Mouse (Mus musculus) heart, embryonic 13.5 days (tissue): ENCODE measurements around the gene Slc3a1. TPM values are rescaled to one million over a fixed set of nuclear protein-coding genes. Genes with fewer than 3 reads are reported as not detected.

Experiments
- ATAC-seq: fragments of 200-750 bp; cut with Nextera tagmentation; 2 replicates; pipeline ENCODE4 v1.8.0; 2017; ENCODE audit warnings: moderate TSS enrichment; ENCODE audit not compliant: insufficient number of reproducible peaks, low FRiP score, low TSS enrichment; ENCODE audit errors: extremely low read depth
- H3K27ac ChIP-seq: fragments of 300-500 bp; sonication (generic); replicated peaks from 2 replicates; pipeline ENCODE4 v1.5.1; 2015; ENCODE audit warnings: moderate library complexity, mild to moderate bottlenecking, inconsistent platforms
- H3K27me3 ChIP-seq: fragments of 300-500 bp; sonication (generic); replicated peaks from 2 replicates; pipeline ENCODE4 v1.6.1; 2015; ENCODE audit warnings: mild to moderate bottlenecking, inconsistent platforms
- H3K36me3 ChIP-seq: fragments of 300-500 bp; sonication (generic); 2 replicates; pipeline ENCODE4 v1.6.1; 2015; ENCODE audit warnings: mild to moderate bottlenecking, inconsistent platforms
- H3K4me1 ChIP-seq: fragments of 300-500 bp; sonication (generic); 2 replicates; pipeline ENCODE4 v1.6.1; 2015; ENCODE audit warnings: inconsistent platforms
- H3K4me2 ChIP-seq: fragments of 300-500 bp; sonication (generic); 2 replicates; pipeline ENCODE4 v1.6.1; 2015; ENCODE audit warnings: inconsistent platforms, mild to moderate bottlenecking, moderate library complexity
- H3K4me3 ChIP-seq: fragments of 300-500 bp; sonication (generic); 2 replicates; pipeline ENCODE4 v1.5.1; 2015; ENCODE audit warnings: moderate library complexity, mild to moderate bottlenecking, inconsistent platforms
- H3K9ac ChIP-seq: fragments of 300-500 bp; sonication (generic); 2 replicates; pipeline ENCODE4 v1.6.1; 2015; ENCODE audit warnings: inconsistent platforms, mild to moderate bottlenecking, moderate library complexity
- H3K9me3 ChIP-seq: fragments of 300-500 bp; sonication (generic); 2 replicates; pipeline ENCODE4 v1.6.1; 2016; ENCODE audit warnings: inconsistent platforms
- WGBS: fragments of 180-500 bp; shearing (Covaris S2); methylation state at CpG from one replicate; pipeline ENCODE4 v1.1.7; 2015; ENCODE audit warnings: mixed read lengths; 5-methylcytosine and 5-hydroxymethylcytosine counted together
- polyA plus RNA-seq: library from polyadenylated mRNA; unstranded; fragments of >200 nt; fragmentation: Nextera tagmentation; extraction: Ambion mirVana; gene quantifications from 2 replicates; pipeline ENCODE4 v1.2.1, GENCODE M21; 2015

Gene Slc3a1
- 0.12 and 0.22 TPM in 2 replicates for polyA plus RNA-seq

- 85% methylated on average over 20 of the region's 20 CpGs for WGBS
- Histone ChIP-seq H3K27ac (no peak within 1 kb of the TSS), H3K27me3 (no peaks in the 10 kb centered on the region; the same call in 1 of the 2 replicates), H3K4me3 (no peak within 1 kb of the TSS), H3K9me3 (no peaks in the 10 kb centered on the region), H3K4me1 (peaks cover 6% of the 10 kb centered on the region; the same call in 1 of the 2 replicates), H3K4me2 (no peak within 1 kb of the TSS), H3K36me3 (peaks cover 7% of the 10 kb centered on the region; the same call in 1 of the 2 replicates), H3K9ac (no peak within 1 kb of the TSS)
- no peak for ATAC-seq
Observed at GRCm38 (mm10) chr17:85028093-85028739, at the start of gene Slc3a1. Gene Slc3a1 (plus strand): TSS chr17:85028376.

- Histone ChIP-seq H3K27ac (no peak overlapping the region), H3K36me3 (peaks cover 17% of the 10 kb centered on the region), H3K9ac (no peak overlapping the region), H3K9me3 (peaks cover 9% of the 10 kb centered on the region; the same call in 1 of the 2 replicates), H3K4me1 (peaks cover 25% of the 10 kb centered on the region), H3K4me2 (no peak overlapping the region), H3K27me3 (no peaks in the 10 kb centered on the region), H3K4me3 (no peak overlapping the region)
- ATAC-seq: no peak
- WGBS: 91% methylated on average over 1 of the region's 1 CpGs
Observed at GRCm38 (mm10) chr17:84981721-84982120, 46.5 kb upstream of the Slc3a1 start.

- H3K9me3 ChIP-seq: 0 out of 2 replicates have a peak, but pooled peaks cover 4% of the 10 kb centered on the region
- no peak overlapping the region for H3K27ac ChIP-seq
- H3K9ac ChIP-seq: no peak overlapping the region
- H3K4me2 ChIP-seq: no peak overlapping the region
- no peak for ATAC-seq
- peaks cover 11% of the 10 kb centered on the region for H3K36me3 ChIP-seq
- 83% methylated on average over 2 of the region's 2 CpGs for WGBS
- peaks cover 35% of the 10 kb centered on the region for H3K4me1 ChIP-seq
- H3K27me3 ChIP-seq: no peaks in the 10 kb centered on the region
- no peak overlapping the region for H3K4me3 ChIP-seq
Observed at GRCm38 (mm10) chr17:84982735-84983134, 45.4 kb upstream of the Slc3a1 start.

GRCm38 (mm10) chr17:84986368-84986767 lies 41.8 kb upstream of the Slc3a1 start:
- Histone ChIP-seq H3K36me3 (no peaks in the 10 kb centered on the region), H3K27me3 (no peaks in the 10 kb centered on the region), H3K9me3 (no peaks in the 10 kb centered on the region), H3K4me2 (no peak overlapping the region), H3K9ac (no peak overlapping the region), H3K27ac (0 out of 2 replicates have a peak overlapping the region, but pooled peaks have one; percentile 32), H3K4me1 (peaks cover 48% of the 10 kb centered on the region), H3K4me3 (no peak overlapping the region)
- WGBS: 40% methylated on average over 5 of the region's 5 CpGs
- no peak for ATAC-seq

GRCm38 (mm10) chr17:84987834-84988410 lies 40.3 kb upstream of the Slc3a1 start:
- H3K9me3 ChIP-seq: no peaks in the 10 kb centered on the region
- 0 out of 2 replicates have a peak overlapping the region, but pooled peaks have one; percentile 5 for H3K27ac ChIP-seq
- no peak overlapping the region for H3K4me3 ChIP-seq
- H3K9ac ChIP-seq: no peak overlapping the region
- peaks cover 44% of the 10 kb centered on the region for H3K4me1 ChIP-seq
- H3K4me2 ChIP-seq: no peak overlapping the region
- ATAC-seq: no peak
- no peaks in the 10 kb centered on the region for H3K27me3 ChIP-seq
- no peaks in the 10 kb centered on the region for H3K36me3 ChIP-seq
- WGBS: 71% methylated on average over 3 of the region's 3 CpGs

GRCm38 (mm10) chr17:84988514-84988913 lies 39.7 kb upstream of the Slc3a1 start:
- no peak for ATAC-seq
- Histone ChIP-seq H3K27ac (no peak overlapping the region), H3K4me1 (peaks cover 42% of the 10 kb centered on the region), H3K36me3 (no peaks in the 10 kb centered on the region), H3K9me3 (no peaks in the 10 kb centered on the region), H3K4me2 (no peak overlapping the region), H3K9ac (no peak overlapping the region), H3K4me3 (no peak overlapping the region), H3K27me3 (no peaks in the 10 kb centered on the region)

GRCm38 (mm10) chr17:84995844-84996243 lies 32.3 kb upstream of the Slc3a1 start:
- 65% methylated on average over 6 of the region's 6 CpGs for WGBS
- no peak for ATAC-seq

GRCm38 (mm10) chr17:84997639-84998038 lies 30.5 kb upstream of the Slc3a1 start:
- H3K36me3 ChIP-seq: peaks cover 29% of the 10 kb centered on the region
- H3K4me2 ChIP-seq: no peak overlapping the region
- H3K9me3 ChIP-seq: no peaks in the 10 kb centered on the region
- no peak overlapping the region for H3K4me3 ChIP-seq
- 84% methylated on average over 1 of the region's 1 CpGs for WGBS
- peaks cover 24% of the 10 kb centered on the region for H3K4me1 ChIP-seq
- H3K9ac ChIP-seq: no peak overlapping the region
- no peak for ATAC-seq
- no peak overlapping the region for H3K27ac ChIP-seq
- H3K27me3 ChIP-seq: no peaks in the 10 kb centered on the region

More at GRCm38 (mm10) chr17:84995844-84996243, 32.3 kb upstream of the Slc3a1 start:
- no peak overlapping the region for H3K9ac ChIP-seq
- no peaks in the 10 kb centered on the region for H3K9me3 ChIP-seq
- H3K36me3 ChIP-seq: peaks cover 29% of the 10 kb centered on the region
- H3K27ac ChIP-seq: no peak overlapping the region
- H3K4me2 ChIP-seq: no peak overlapping the region
- no peaks in the 10 kb centered on the region for H3K27me3 ChIP-seq
- peaks cover 24% of the 10 kb centered on the region for H3K4me1 ChIP-seq
- no peak overlapping the region for H3K4me3 ChIP-seq

GRCm38 (mm10) chr17:84999636-85000035 lies 28.5 kb upstream of the Slc3a1 start:
- Histone ChIP-seq H3K36me3 (peaks cover 40% of the 10 kb centered on the region), H3K9ac (no peak overlapping the region), H3K9me3 (no peaks in the 10 kb centered on the region), H3K4me1 (peaks cover 23% of the 10 kb centered on the region), H3K4me3 (no peak overlapping the region), H3K4me2 (peak overlapping the region; percentile 25), H3K27ac (peak overlapping the region; percentile 50), H3K27me3 (no peaks in the 10 kb centered on the region)
- ATAC-seq: no peak
- 45% methylated on average over 10 of the region's 10 CpGs for WGBS

- Histone ChIP-seq H3K4me3 (no peak overlapping the region), H3K9me3 (no peaks in the 10 kb centered on the region), H3K27me3 (no peaks in the 10 kb centered on the region), H3K4me2 (no peak overlapping the region), H3K27ac (no peak overlapping the region), H3K9ac (no peak overlapping the region), H3K4me1 (peaks cover 6% of the 10 kb centered on the region; the same call in 1 of the 2 replicates), H3K36me3 (peaks cover 28% of the 10 kb centered on the region)
- 81% methylated on average over 6 of the region's 6 CpGs for WGBS
- no peak for ATAC-seq
Observed at GRCm38 (mm10) chr17:85013485-85013884, 14.7 kb upstream of the Slc3a1 start.

- no peak overlapping the region for H3K9ac ChIP-seq
- H3K4me1 ChIP-seq: peaks cover 6% of the 10 kb centered on the region; the same call in 1 of the 2 replicates
- H3K4me3 ChIP-seq: no peak overlapping the region
- no peaks in the 10 kb centered on the region for H3K9me3 ChIP-seq
- H3K27me3 ChIP-seq: no peaks in the 10 kb centered on the region
- ATAC-seq: no peak
- H3K27ac ChIP-seq: no peak overlapping the region
- 93% methylated on average over 3 of the region's 3 CpGs for WGBS
- no peak overlapping the region for H3K4me2 ChIP-seq
- H3K36me3 ChIP-seq: peaks cover 26% of the 10 kb centered on the region
Observed at GRCm38 (mm10) chr17:85014632-85015031, 13.5 kb upstream of the Slc3a1 start.
